Mouse (Mus musculus): ENCODE measurements around the gene Ano6. TPM values are rescaled to one million over a fixed set of nuclear protein-coding genes. Genes with fewer than 3 reads are reported as not detected.

Gene Ano6
- polyA plus RNA-seq, 1 experiment from 2014 or later = 34.9 TPM

DNA sequence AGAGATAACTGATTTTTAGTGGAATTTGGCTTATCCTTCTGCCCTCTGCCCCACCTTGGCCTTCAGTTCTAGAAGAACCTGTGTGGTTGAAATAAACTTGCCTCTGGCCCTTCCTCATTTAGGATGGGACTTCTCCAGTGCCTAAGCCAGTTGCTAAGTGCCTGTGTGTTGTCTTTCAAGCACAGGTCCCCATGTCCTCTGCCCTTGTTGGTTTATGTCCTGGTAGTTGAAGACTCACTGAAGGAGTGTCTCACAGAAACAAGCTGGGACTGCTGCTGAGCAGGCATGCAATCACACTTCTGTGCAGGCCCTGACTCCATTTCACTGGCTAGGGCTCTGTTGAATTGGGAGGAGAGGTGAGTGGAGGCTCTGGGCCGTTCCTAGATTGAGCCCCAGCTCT, 46.9 kb downstream of the Ano6 start:
- no peak overlapping the region for H3K4me2 ChIP-seq (replicated peaks)
- no peaks in the 10 kb centered on the region for H3K36me3 ChIP-seq
- whole genome bisulfite sequencing = 40% methylated on average over 1 of the region's 1 CpGs
- no peak overlapping the region for H3K4me3 ChIP-seq
- H3K9ac ChIP-seq = no peak overlapping the region
- no peaks in the 10 kb centered on the region for H3K27me3 ChIP-seq (replicated peaks)
- ATAC-seq (ENCODE audit: low FRiP score, low read depth) = no peak
- 0 out of 2 replicates have a peak, but pooled peaks cover 2% of the 10 kb centered on the region for H3K4me1 ChIP-seq
- H3K27ac ChIP-seq = no peak overlapping the region
- no peaks in the 10 kb centered on the region for H3K9me3 ChIP-seq

DNA sequence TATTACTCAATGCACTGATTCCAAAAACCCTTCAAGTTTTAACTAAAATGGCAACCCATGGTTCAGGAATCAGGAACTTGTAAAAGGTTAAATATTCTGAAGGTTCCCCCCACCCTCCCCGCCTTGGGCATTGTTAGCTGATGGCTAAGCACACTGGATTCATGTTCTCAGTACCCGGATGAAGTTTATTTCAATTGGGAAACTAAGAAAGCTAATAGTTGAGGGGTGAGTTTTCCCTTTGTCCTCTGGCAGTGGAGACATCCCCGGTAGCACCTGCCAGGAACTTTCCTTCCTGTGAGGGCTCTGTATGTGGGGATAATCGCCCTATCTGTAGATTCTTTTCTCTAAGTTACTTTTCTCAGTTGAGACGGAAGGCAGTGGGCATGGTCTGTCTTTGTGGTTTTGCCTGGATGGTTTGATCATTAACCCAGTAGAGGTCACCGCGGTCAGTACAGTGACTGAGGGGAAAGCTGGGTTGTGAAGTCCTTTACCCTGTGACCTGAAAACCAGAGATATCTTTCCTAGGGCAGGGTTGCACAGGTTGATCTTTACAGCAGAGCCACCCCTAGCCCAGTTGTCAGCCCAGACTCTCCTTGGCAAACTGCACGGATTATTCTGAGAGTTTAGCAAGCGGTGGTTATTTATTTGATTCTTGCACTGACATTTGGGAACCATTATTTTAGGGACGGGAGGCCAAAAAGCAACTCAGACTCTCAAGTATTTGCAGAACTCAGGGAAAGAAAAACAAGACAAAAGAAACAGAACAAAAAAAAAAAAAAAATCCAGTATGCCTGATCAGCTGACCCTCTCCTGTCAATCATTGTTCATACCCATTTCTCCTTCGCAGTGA, 47.8 kb downstream of the Ano6 start:
- Histone ChIP-seq H3K4me2 (replicated peaks) (no peak overlapping the region), H3K4me1 (0 out of 2 replicates have a peak, but pooled peaks cover 2% of the 10 kb centered on the region), H3K27me3 (replicated peaks) (no peaks in the 10 kb centered on the region), H3K27ac (no peak overlapping the region), H3K9me3 (no peaks in the 10 kb centered on the region), H3K4me3 (no peak overlapping the region), H3K9ac (no peak overlapping the region), H3K36me3 (no peaks in the 10 kb centered on the region)
- ATAC-seq (ENCODE audit: low FRiP score, low read depth) = no peak
- WGBS = 44% methylated on average over 11 of the region's 11 CpGs

DNA sequence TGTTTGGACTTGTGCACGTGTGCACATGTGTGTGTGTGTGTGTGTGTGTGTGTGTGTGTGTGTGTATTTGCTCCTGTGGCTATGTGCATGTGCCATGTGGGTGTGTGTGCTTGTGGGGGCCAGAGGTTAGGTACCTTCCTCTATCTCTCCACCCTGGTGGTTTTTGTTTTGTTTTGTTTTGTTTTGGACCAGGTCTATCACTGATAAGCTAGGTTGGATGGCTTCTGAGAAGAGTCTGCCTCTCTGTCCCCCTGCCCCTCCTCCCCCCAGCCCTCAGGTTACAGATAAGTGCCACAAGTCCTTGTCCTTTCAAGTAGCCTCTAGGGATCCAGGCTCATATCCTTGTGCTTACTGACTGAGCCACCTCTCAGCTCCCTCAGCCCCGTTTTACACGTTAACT, 49.1 kb downstream of the Ano6 start:
- Histone ChIP-seq H3K4me2 (replicated peaks) (no peak overlapping the region), H3K4me3 (no peak overlapping the region), H3K4me1 (0 out of 2 replicates have a peak, but pooled peaks cover 2% of the 10 kb centered on the region), H3K27ac (no peak overlapping the region), H3K36me3 (no peaks in the 10 kb centered on the region), H3K9me3 (no peaks in the 10 kb centered on the region), H3K9ac (no peak overlapping the region), H3K27me3 (replicated peaks) (no peaks in the 10 kb centered on the region)
- 65% methylated on average over 3 of the region's 3 CpGs for WGBS
- no peak for ATAC-seq (ENCODE audit: low FRiP score, low read depth)

DNA sequence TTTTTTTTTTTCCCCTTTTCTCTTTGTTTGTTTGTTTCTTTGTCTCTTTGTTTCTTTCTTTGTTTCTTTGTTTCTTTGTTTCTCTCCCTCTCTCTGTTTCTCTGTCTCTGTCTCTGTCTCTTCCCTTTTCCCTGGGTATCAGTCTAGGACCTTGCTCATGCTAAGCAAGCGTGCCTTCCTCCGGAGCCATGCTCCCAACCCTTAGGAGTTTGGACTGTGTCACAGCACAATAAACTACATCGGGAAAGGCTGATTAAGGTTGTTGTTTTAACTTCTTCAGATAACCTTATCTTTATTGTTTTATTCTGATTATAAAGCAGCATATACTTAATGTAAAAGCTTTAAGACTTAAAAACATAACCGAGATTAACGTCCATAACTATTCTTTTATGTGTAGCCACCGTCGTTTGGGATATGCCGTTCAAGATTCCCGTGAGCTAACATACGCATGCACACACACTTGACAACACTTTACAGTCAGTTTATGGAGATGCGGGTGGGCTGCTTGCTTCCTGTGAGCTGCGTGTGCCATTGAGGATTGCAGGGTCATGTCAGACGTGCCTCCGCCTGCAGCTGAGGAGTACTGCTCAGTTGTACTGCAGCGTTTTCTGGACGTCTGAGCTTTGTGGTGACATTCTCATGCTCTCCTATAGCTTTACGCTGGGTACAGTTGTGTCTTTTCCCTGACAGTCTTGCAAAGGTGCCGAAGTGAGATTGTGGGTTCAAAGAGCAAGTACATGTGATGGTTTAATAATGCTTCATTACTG, 52.7 kb downstream of the Ano6 start:
- Histone ChIP-seq H3K4me1 (0 out of 2 replicates have a peak, but pooled peaks cover 2% of the 10 kb centered on the region), H3K4me2 (replicated peaks) (no peak overlapping the region), H3K4me3 (no peak overlapping the region), H3K9me3 (no peaks in the 10 kb centered on the region), H3K27me3 (replicated peaks) (no peaks in the 10 kb centered on the region), H3K9ac (no peak overlapping the region), H3K36me3 (no peaks in the 10 kb centered on the region), H3K27ac (no peak overlapping the region)
- WGBS = 85% methylated on average over 18 of the region's 18 CpGs
- ATAC-seq (ENCODE audit: low FRiP score, low read depth) = no peak

DNA sequence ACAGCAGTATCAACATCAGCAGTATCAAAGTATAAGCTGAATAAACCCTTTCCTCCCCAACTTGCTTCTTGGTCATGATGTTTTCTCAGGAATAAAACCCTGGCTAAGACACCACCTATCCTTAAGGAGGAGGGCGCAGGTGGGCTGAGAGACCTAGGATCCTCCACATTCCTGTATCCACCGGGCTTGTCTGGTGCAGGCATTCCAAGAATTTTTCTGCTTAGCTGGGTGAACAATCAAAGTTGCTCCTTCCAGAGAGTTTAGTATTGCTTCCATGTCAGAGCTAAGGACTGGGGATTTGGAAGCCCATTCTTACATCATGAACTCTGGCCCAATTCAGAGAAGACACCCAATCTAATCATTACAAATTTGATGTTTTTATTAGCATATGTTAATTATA, 53.8 kb downstream of the Ano6 start:
- H3K36me3 ChIP-seq = no peaks in the 10 kb centered on the region
- 64% methylated on average over 2 of the region's 2 CpGs for WGBS
- no peak overlapping the region for H3K9ac ChIP-seq
- H3K4me1 ChIP-seq = 0 out of 2 replicates have a peak, but pooled peaks cover 2% of the 10 kb centered on the region
- ATAC-seq (ENCODE audit: low FRiP score, low read depth) = no peak
- H3K27ac ChIP-seq = no peak overlapping the region
- H3K27me3 ChIP-seq (replicated peaks) = no peaks in the 10 kb centered on the region
- no peak overlapping the region for H3K4me2 ChIP-seq (replicated peaks)
- H3K4me3 ChIP-seq = no peak overlapping the region
- H3K9me3 ChIP-seq = no peaks in the 10 kb centered on the region

DNA sequence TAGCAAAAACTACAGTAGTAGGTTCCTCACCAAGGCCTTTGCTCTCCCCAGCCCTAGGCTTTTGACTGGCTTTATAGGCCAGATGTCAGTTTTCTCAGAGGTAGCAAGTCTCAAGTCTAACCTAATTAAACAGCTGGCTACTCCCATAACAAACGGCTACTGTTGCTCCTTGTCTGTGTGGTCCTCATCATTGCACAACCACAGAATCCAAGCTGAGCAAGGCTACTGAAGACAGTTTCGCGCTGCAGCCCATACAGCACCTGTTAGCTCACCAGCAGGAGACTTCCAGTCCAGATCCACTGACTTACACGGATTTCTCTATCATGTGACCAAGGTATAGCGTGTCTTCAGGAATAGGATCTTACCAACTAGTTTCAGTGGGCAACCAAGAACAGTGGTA, 55.5 kb downstream of the Ano6 start:
- Histone ChIP-seq H3K9ac (no peak overlapping the region), H3K36me3 (no peaks in the 10 kb centered on the region), H3K4me3 (no peak overlapping the region), H3K27me3 (replicated peaks) (no peaks in the 10 kb centered on the region), H3K4me1 (no peaks in the 10 kb centered on the region), H3K4me2 (replicated peaks) (no peak overlapping the region), H3K27ac (no peak overlapping the region), H3K9me3 (no peaks in the 10 kb centered on the region)
- no peak for ATAC-seq (ENCODE audit: low FRiP score, low read depth)
- WGBS = 83% methylated on average over 5 of the region's 5 CpGs

DNA sequence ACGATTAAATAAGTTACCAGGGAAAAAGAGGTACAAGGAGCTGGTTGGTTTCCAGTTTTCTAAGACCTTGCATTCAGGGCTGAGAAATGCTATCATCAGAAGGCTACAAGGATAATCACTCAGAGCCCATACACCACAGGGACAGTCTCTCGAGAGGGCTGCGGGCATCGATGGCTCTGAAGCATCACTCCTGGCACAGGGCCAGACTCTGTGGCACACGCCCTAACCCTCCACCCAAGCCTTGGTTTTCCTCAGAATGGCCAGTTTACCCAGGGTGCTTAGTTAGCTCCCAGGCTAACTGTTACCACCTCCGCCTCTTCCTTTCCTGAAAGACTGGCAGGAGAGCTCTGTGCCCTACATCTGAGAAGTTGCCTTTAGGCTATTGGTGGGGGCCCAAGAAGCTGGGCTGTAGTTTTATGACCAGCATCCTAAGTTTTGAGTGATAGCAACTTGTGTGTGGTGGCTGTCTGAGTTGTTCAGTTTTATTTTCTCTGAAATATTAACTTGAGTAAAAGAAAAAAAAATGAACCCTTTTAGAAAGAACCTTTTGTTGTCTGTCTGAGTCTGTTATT, 57.9 kb downstream of the Ano6 start:
- no peaks in the 10 kb centered on the region for H3K27me3 ChIP-seq (replicated peaks)
- H3K4me3 ChIP-seq = no peak overlapping the region
- no peak overlapping the region for H3K4me2 ChIP-seq (replicated peaks)
- ATAC-seq (ENCODE audit: low FRiP score, low read depth) = no peak
- H3K9ac ChIP-seq = no peak overlapping the region
- H3K9me3 ChIP-seq = no peaks in the 10 kb centered on the region
- H3K36me3 ChIP-seq = no peaks in the 10 kb centered on the region
- H3K27ac ChIP-seq = no peak overlapping the region
- 69% methylated on average over 6 of the region's 6 CpGs for WGBS
- H3K4me1 ChIP-seq = no peaks in the 10 kb centered on the region

DNA sequence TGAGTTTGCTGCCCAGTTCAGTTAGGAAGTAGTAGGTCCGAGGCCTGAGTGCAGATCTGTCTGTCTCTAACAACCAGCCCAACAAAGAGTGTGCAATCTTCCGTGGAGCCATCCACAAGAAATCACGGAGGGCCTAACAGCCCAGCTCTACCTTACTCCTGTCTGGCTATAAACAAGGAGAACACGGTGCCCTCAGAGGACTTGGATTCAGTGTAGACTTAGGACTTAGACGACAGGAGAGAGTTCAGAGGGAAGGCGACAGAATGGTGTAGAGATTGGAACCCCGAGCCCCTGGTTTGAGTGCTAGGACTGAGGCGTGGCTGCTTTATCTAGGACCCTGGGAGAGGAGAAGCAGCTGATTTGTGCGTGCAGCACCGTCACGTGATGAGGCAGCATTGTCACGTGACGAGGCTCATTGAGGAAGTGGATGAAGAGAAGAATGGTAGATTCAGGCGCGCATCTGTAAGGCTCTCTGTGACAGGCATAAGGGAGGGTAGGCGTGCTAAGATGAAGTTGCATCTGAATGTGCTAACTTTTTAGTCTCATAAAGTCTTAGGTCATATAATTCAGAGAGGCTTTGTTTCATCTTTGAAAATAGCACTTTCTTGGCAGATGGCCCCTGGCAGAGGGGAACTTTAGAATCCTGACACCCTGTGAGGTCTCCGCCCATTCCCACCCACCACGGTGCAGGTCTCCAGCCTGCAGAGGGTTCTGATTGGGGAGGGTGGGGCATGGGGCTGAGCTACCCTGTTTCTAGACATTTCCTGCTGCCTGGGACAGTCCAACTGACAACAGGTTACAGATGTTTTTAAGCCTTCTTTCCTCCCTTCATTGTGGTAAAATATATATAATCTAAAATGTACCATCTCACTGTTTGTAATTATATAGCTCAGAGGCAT, 59.1 kb downstream of the Ano6 start:
- Histone ChIP-seq H3K36me3 (no peaks in the 10 kb centered on the region), H3K27me3 (replicated peaks) (no peaks in the 10 kb centered on the region), H3K4me1 (no peaks in the 10 kb centered on the region), H3K4me3 (no peak overlapping the region), H3K9me3 (no peaks in the 10 kb centered on the region; the same call in 1 of the 2 replicates), H3K27ac (no peak overlapping the region), H3K4me2 (replicated peaks) (no peak overlapping the region), H3K9ac (no peak overlapping the region)
- no peak for ATAC-seq (ENCODE audit: low FRiP score, low read depth)
- WGBS = 66% methylated on average over 18 of the region's 18 CpGs

DNA sequence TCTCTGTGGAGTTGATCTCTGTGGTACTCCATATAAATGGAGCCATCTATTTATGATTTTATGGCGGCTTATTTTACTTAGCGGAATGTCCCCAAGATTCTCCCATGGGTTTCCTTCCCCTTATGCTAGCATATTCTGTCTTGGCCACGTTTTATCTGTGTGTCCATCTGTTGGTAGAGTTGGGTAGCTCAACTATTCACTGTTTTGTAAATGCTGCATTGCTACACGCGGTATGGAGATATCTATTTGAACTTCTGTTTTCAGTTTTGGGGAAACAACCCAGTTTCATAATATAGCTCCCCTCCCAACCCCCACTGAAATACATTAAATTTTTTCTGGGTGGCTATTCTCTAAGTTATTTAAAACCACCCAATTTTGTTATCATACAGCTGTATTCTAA, 59.9 kb downstream of the Ano6 start:
- H3K4me2 ChIP-seq (replicated peaks) = no peak overlapping the region
- ATAC-seq (ENCODE audit: low FRiP score, low read depth) = no peak
- H3K27me3 ChIP-seq (replicated peaks) = no peaks in the 10 kb centered on the region
- no peaks in the 10 kb centered on the region for H3K36me3 ChIP-seq
- H3K4me3 ChIP-seq = no peak overlapping the region
- H3K9ac ChIP-seq = no peak overlapping the region
- whole genome bisulfite sequencing = 94% methylated on average over 5 of the region's 5 CpGs
- H3K4me1 ChIP-seq = no peaks in the 10 kb centered on the region
- H3K9me3 ChIP-seq = no peaks in the 10 kb centered on the region; the same call in 1 of the 2 replicates
- no peak overlapping the region for H3K27ac ChIP-seq

DNA sequence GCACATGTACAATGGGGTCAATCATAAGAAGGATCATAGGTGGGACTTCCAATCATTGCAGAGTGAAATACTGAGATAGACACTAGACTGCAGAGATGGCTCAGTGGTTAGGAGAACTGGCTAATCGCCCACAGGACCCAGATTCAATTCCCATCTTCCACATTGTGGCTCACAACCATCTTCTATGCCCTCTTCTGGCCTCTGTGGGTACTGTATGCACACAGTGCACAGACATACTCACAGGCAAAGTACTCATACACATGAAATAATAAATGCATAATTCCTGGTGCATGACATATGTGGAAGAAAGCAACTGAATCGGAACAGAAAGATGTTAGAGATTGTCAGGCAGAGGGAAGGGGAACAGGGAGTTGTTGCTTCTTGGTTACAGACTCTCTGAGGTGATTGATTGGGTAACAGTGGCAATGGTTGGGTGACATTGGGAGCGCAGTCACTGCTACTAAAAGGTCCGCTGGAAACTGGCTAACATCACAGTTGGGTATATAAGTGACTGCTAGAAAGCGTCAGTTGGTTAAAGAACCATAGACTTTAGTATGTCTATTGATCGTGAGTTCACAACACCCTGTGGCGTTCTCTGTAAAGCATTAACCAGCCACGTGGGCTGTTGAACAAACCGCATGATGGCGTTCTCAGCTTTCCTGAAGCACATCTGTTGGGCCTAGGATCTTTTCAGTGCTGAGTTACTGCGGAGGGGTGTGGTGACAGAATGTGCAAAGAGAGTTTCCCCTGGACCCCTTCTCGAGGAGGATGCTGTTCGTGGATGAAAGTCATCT, 64.6 kb downstream of the Ano6 start:
- H3K27me3 ChIP-seq (replicated peaks) = no peaks in the 10 kb centered on the region
- no peak overlapping the region for H3K4me3 ChIP-seq
- no peak overlapping the region for H3K4me2 ChIP-seq (replicated peaks)
- 90% methylated on average over 13 of the region's 13 CpGs for WGBS
- H3K9me3 ChIP-seq = no peaks in the 10 kb centered on the region; the same call in 1 of the 2 replicates
- no peaks in the 10 kb centered on the region; the same call in 1 of the 2 replicates for H3K4me1 ChIP-seq
- ATAC-seq (ENCODE audit: low FRiP score, low read depth) = no peak
- no peak overlapping the region for H3K9ac ChIP-seq
- no peaks in the 10 kb centered on the region for H3K36me3 ChIP-seq
- no peak overlapping the region for H3K27ac ChIP-seq

DNA sequence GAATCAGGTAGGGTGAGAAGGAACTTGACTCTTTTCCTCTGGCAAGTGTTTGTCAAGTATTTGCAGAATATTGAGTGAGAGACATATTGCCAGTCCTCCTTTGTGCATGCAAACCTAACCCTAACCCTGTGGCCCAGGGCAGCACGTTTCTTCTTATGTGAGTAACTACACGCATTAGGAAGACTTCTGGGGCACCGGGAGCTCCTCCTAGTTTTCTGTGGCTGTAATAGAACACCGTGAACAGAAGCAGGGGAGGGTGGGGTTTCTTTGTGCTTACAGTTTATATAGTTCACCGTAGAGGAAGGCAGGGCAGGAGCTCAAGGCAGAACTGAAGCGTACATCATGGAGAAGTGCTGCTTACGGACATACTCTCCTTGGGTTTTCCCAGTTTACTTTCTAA, 65.3 kb downstream of the Ano6 start:
- Histone ChIP-seq H3K27me3 (replicated peaks) (no peaks in the 10 kb centered on the region), H3K4me3 (no peak overlapping the region), H3K27ac (no peak overlapping the region), H3K36me3 (no peaks in the 10 kb centered on the region), H3K4me1 (no peaks in the 10 kb centered on the region; the same call in 1 of the 2 replicates), H3K4me2 (replicated peaks) (no peak overlapping the region), H3K9me3 (no peaks in the 10 kb centered on the region; the same call in 1 of the 2 replicates), H3K9ac (no peak overlapping the region)
- 58% methylated on average over 7 of the region's 7 CpGs for WGBS
- ATAC-seq (ENCODE audit: low FRiP score, low read depth) = no peak
